In genomic region chr9:113855441-113855840, GRCm38 (mm10) we compare ENCODE assay signal across 22 mouse cellular contexts.
DNase-seq lines count a peak whose midpoint lies in the region; ATAC-seq and TF ChIP-seq lines count a peak whose summit lies in the region.
"Had no signal": no experiment of that assay in that cellular context is flagged by ENCODE, and none has a peak within 500 bp of the region (broad histone marks: within the 10 kb centered on the region; RNA-seq: fewer than 3 reads in every experiment).

No protein-coding gene starts in this region.

- H3K36me3 ChIP-seq in heart, adult 2 months (ENCODE audit: control insufficient read depth, insufficient read depth, low read length), result no peaks in the 10 kb centered on the region; the same call in 1 of the 2 replicates
- peaks cover 19% of the 10 kb centered on the region for H3K36me3 ChIP-seq in intestine, postnatal 0 days (ENCODE audit: control insufficient read depth, insufficient read depth)

- DNase-seq in heart, adult 11 months, result peak; percentile 4
- no peak for DNase-seq in heart, adult 2 months
- DNase-seq in MN1 (ENCODE audit: low spot score), result no peak
- DNase-seq: adrenal gland, adult 8-10 months; adrenal gland, postnatal 14 days; adrenal gland, postnatal 36 days; B cell, adult 2 months; cerebellum, adult 11-12 months; cerebellum, adult 2 months; cerebellum, adult 9-10 months; cerebellum, postnatal 10 days; cerebellum, postnatal 25 days; forebrain, postnatal 0 days had no signal

- 85% methylated on average over 3 of the region's 3 CpGs for WGBS in heart, adult 2 months
- WGBS in intestine, postnatal 0 days, result 56% methylated on average over 3 of the region's 3 CpGs

- no peak for TF ChIP-seq POLR2A in heart, adult 2 months (IDR thresholded peaks at IDR 0.05; ENCODE audit: insufficient read depth, low read depth, low read length)

- TF ChIP-seq CTCF in heart, adult 2 months (IDR thresholded peaks at IDR 0.05), result no peak
- TF ChIP-seq CTCF in intestine, postnatal 0 days (IDR thresholded peaks at IDR 0.05; ENCODE audit: low read depth), result no peak

- H3K27ac ChIP-seq in heart, adult 2 months, result no peak overlapping the region
- peak overlapping the region; percentile 31; the same call in 1 of the 2 replicates for H3K27ac ChIP-seq in intestine, postnatal 0 days (ENCODE audit: low read depth, low read length)
- H3K27ac ChIP-seq: embryonic facial prominence, embryonic 10.5 days; embryonic facial prominence, embryonic 12.5 days; forebrain, embryonic 13.5 days; forebrain, embryonic 15.5 days had no signal

- no peak for TF ChIP-seq EP300 in heart, adult 2 months (IDR thresholded peaks at IDR 0.05; ENCODE audit: insufficient read depth, low read depth, low read length)

- no peaks in the 10 kb centered on the region for H3K79me2 ChIP-seq in heart, adult 2 months (replicated peaks; ENCODE audit: control insufficient read depth, insufficient read depth, low read length)

- no peaks in the 10 kb centered on the region for H3K4me1 ChIP-seq in heart, adult 2 months (ENCODE audit: control insufficient read depth, insufficient read depth, low read length)
- H3K4me1 ChIP-seq in intestine, postnatal 0 days (replicated peaks; ENCODE audit: control insufficient read depth, insufficient read depth, low read length), result no peaks in the 10 kb centered on the region
- H3K4me1 ChIP-seq: embryonic facial prominence, embryonic 10.5 days; embryonic facial prominence, embryonic 12.5 days; forebrain, embryonic 13.5 days; forebrain, embryonic 15.5 days had no signal

- H3K4me3 ChIP-seq in heart, adult 2 months, result no peak overlapping the region
- no peak overlapping the region for H3K4me3 ChIP-seq in intestine, postnatal 0 days (ENCODE audit: low read depth, low read length)
- H3K4me3 ChIP-seq: embryonic facial prominence, embryonic 10.5 days; embryonic facial prominence, embryonic 12.5 days; forebrain, embryonic 13.5 days; forebrain, embryonic 15.5 days had no signal

- peak; percentile 77 for ATAC-seq in intestine, postnatal 0 days
- ATAC-seq in activated CD4-positive, CD25-positive, alpha-beta regulatory T cell, adult 4 months, result no peak
- ATAC-seq: CD4-positive, CD25-positive, alpha-beta regulatory T cell, adult 4 months; forebrain, embryonic 13.5 days; forebrain, embryonic 15.5 days; forebrain, postnatal 0 days had no signal

- intact Hi-C loops in heart, adult 2 months (cut with DNase I), result no loop called here

- H3K4me2 ChIP-seq in intestine, postnatal 0 days (replicated peaks; ENCODE audit: low read depth), result no peak overlapping the region
- H3K4me2 ChIP-seq: embryonic facial prominence, embryonic 12.5 days; forebrain, embryonic 13.5 days; forebrain, embryonic 15.5 days had no signal

- no peak overlapping the region for H3K9ac ChIP-seq in heart, adult 2 months (ENCODE audit: low read depth, low read length)
- H3K9ac ChIP-seq in intestine, postnatal 0 days (ENCODE audit: low read depth, low read length), result no peak overlapping the region
- H3K9ac ChIP-seq: embryonic facial prominence, embryonic 12.5 days; forebrain, embryonic 13.5 days; forebrain, embryonic 15.5 days; forebrain, postnatal 0 days had no signal

- no peaks in the 10 kb centered on the region for H3K27me3 ChIP-seq in heart, adult 2 months (ENCODE audit: control insufficient read depth, insufficient read depth, low read length)
- H3K27me3 ChIP-seq in intestine, postnatal 0 days (replicated peaks; ENCODE audit: control insufficient read depth, insufficient read depth, low read length), result no peaks in the 10 kb centered on the region
- H3K27me3 ChIP-seq: CH12.LX; embryonic facial prominence, embryonic 12.5 days; forebrain, embryonic 13.5 days; forebrain, embryonic 15.5 days had no signal

- no peaks in the 10 kb centered on the region for H3K9me3 ChIP-seq in intestine, postnatal 0 days (ENCODE audit: control insufficient read depth)
- H3K9me3 ChIP-seq: embryonic facial prominence, embryonic 10.5 days; embryonic facial prominence, embryonic 12.5 days; forebrain, embryonic 13.5 days; forebrain, embryonic 15.5 days; G1E had no signal
